Mouse (Mus musculus) neural tube, embryonic 12.5 days (tissue): ENCODE results near the gene Cblc. TPM values are rescaled to one million over a fixed set of nuclear protein-coding genes. Genes with fewer than 3 reads are reported as not detected.

Experiments
- ATAC-seq: fragments of 200-750 bp; cut with Nextera tagmentation; 2 replicates; pipeline ENCODE4 v1.8.0; 2017; ENCODE audit warnings: low read depth, mild to moderate bottlenecking, moderate TSS enrichment, moderate library complexity; ENCODE audit not compliant: low FRiP score
- H3K27ac ChIP-seq: fragments of 300-500 bp; sonication (generic); 2 replicates; pipeline ENCODE4 v1.5.1; 2016
- H3K27me3 ChIP-seq: fragments of 300-500 bp; sonication (generic); replicated peaks from 2 replicates; pipeline ENCODE4 v1.6.1; 2016; ENCODE audit warnings: mild to moderate bottlenecking
- H3K36me3 ChIP-seq: fragments of 300-500 bp; sonication (generic); 2 replicates; pipeline ENCODE4 v1.6.1; 2016; ENCODE audit warnings: mild to moderate bottlenecking
- H3K4me1 ChIP-seq: fragments of 300-500 bp; sonication (generic); 2 replicates; pipeline ENCODE4 v1.6.1; 2016
- H3K4me2 ChIP-seq: fragments of 300-500 bp; sonication (generic); replicated peaks from 2 replicates; pipeline ENCODE4 v1.6.1; 2016; ENCODE audit warnings: mild to moderate bottlenecking
- H3K4me3 ChIP-seq: fragments of 300-500 bp; sonication (generic); 2 replicates; pipeline ENCODE4 v1.5.1; 2016
- H3K9ac ChIP-seq: fragments of 300-500 bp; sonication (generic); 2 replicates; pipeline ENCODE4 v1.6.1; 2016; ENCODE audit warnings: mild to moderate bottlenecking
- H3K9me3 ChIP-seq: fragments of 300-500 bp; sonication (generic); 2 replicates; pipeline ENCODE4 v1.6.1; 2016; ENCODE audit warnings: mild to moderate bottlenecking
- WGBS: fragments of 180-500 bp; shearing (Covaris S2); methylation state at CpG from one replicate; pipeline ENCODE4 v1.1.7; 2016; 5-methylcytosine and 5-hydroxymethylcytosine counted together
- polyA plus RNA-seq: library from polyadenylated mRNA; unstranded; fragments of >200 nt; fragmentation: Nextera tagmentation; extraction: Ambion mirVana; gene quantifications from 2 replicates; pipeline ENCODE4 v1.2.1, GENCODE M21; 2016

Gene Cblc
- polyA plus RNA-seq, 1 experiment from 2014 or later: 0.87 TPM

DNA sequence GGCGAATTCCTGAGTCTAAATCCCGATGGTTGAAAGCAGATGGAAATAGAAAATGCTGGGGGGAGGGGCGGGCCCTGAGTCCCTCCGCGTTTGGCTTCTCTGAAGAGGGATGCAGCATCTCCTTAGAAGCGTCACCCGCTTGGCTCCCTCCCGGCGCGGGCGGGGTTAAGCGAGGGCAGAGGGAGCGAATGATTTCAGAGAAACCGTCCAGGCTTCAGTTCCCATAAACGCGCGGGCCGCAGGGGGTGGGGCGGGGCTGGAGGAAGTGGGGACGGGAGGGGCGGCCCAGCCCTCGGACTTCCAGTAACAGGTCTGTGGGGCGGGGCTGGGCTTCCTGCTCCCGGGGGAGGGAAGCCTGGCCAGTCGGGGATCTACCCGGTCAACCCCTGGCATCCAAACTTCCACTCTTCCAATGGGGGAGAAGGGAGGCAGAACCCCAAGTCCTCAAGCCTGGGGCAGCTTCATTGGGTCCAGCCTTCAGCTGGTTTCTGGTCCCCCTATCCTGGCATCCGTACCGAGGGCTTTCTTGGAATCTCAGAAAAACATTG, 19.7 kb upstream of the Cblc start:
- 2% methylated on average over 28 of the region's 28 CpGs for WGBS
- Histone ChIP-seq H3K27me3 (peaks cover 42% of the 10 kb centered on the region), H3K27ac (no peak overlapping the region), H3K9ac (no peak overlapping the region), H3K36me3 (no peaks in the 10 kb centered on the region), H3K4me1 (peaks cover 21% of the 10 kb centered on the region), H3K4me3 (peak overlapping the region; percentile 35), H3K9me3 (0 out of 2 replicates have a peak, but pooled peaks cover 6% of the 10 kb centered on the region), H3K4me2 (peak overlapping the region; percentile 66)
- peak; percentile 46 for ATAC-seq

- ATAC-seq: peak; percentile 25; the same call in 1 of the 2 replicates
- Histone ChIP-seq H3K27me3 (peaks cover 43% of the 10 kb centered on the region), H3K9me3 (0 out of 2 replicates have a peak, but pooled peaks cover 6% of the 10 kb centered on the region), H3K27ac (no peak overlapping the region), H3K36me3 (no peaks in the 10 kb centered on the region), H3K4me2 (peak overlapping the region; percentile 66), H3K4me1 (peaks cover 27% of the 10 kb centered on the region), H3K9ac (no peak overlapping the region), H3K4me3 (peak overlapping the region; percentile 35)
- 26% methylated on average over 17 of the region's 17 CpGs for WGBS
These were observed 19.0 kb upstream of the Cblc start for GRCm38 (mm10) chr7:19815296-19816223.

- 81% methylated on average over 6 of the region's 6 CpGs for WGBS
- no peak overlapping the region for H3K4me3 ChIP-seq
These were observed 17.0 kb upstream of the Cblc start for GRCm38 (mm10) chr7:19813579-19814122.

DNA sequence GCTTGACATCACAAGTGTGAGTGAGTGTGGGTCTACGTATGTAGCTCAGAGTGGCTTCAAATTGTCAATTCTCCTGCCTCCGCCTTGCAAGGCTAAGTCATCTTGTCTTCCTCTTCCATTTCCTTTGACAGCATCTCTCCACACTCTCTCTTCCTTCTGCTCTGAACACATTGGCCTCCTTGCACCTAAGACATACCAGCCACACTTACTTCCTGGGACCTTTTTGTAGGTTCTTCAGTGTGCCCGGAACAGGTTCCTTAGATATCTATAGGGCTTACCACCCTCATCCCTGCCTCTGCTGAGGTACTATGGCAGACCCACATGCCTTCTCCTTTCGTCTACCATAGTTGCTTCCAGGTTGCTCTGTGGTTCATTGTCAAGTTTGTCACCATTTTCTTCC, 16.6 kb upstream of the Cblc start:
- Histone ChIP-seq H3K4me3 (no peak overlapping the region), H3K36me3 (no peaks in the 10 kb centered on the region), H3K9ac (no peak overlapping the region), H3K27ac (no peak overlapping the region), H3K4me2 (no peak overlapping the region), H3K27me3 (peaks cover 62% of the 10 kb centered on the region), H3K4me1 (peaks cover 27% of the 10 kb centered on the region), H3K9me3 (no peaks in the 10 kb centered on the region)
- 84% methylated on average over 4 of the region's 4 CpGs for WGBS
- no peak for ATAC-seq

More at GRCm38 (mm10) chr7:19813579-19814122, 17.0 kb upstream of the Cblc start:
- Histone ChIP-seq H3K4me2 (no peak overlapping the region), H3K4me1 (peaks cover 27% of the 10 kb centered on the region), H3K36me3 (no peaks in the 10 kb centered on the region), H3K9ac (no peak overlapping the region), H3K27ac (no peak overlapping the region), H3K9me3 (no peaks in the 10 kb centered on the region), H3K27me3 (peaks cover 60% of the 10 kb centered on the region)
- ATAC-seq: no peak

DNA sequence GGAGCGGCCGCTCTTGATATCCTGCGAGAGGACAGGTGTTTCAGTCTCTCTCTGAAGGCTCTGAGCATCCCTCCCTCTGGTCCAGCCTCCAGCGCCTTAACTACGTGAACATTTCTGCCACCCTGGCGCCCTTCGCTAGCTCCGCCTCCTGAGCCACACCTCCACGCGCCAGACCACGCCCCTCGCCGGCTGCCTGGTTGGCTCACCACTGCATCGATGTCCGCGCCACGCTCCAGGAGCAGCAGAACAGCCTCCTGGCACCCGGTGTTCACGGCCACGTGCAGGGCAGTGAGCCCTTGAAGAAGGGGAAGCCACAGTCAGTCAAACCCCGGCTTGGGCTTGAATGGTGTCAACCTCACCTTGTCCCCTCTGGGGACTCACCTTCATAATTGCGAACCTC, 14.5 kb upstream of the Cblc start:
- WGBS: 3% methylated on average over 22 of the region's 22 CpGs
- no peak overlapping the region for H3K9ac ChIP-seq
- H3K4me1 ChIP-seq: peaks cover 14% of the 10 kb centered on the region; the same call in 1 of the 2 replicates
- H3K9me3 ChIP-seq: no peaks in the 10 kb centered on the region
- H3K36me3 ChIP-seq: no peaks in the 10 kb centered on the region
- H3K4me3 ChIP-seq: 0 out of 2 replicates have a peak overlapping the region, but pooled peaks have one; percentile 3
- no peak overlapping the region for H3K27ac ChIP-seq
- H3K4me2 ChIP-seq: peak overlapping the region; percentile 49
- peaks cover 45% of the 10 kb centered on the region for H3K27me3 ChIP-seq
- no peak for ATAC-seq

GRCm38 (mm10) chr7:19809369-19809768, 12.8 kb upstream of the Cblc start:
- ATAC-seq: no peak
- H3K4me2 ChIP-seq: peak overlapping the region; percentile 48

GRCm38 (mm10) chr7:19806356-19806969, 9.9 kb upstream of the Cblc start:
- H3K9ac ChIP-seq: no peak overlapping the region
- WGBS: 84% methylated on average over 8 of the region's 8 CpGs
- H3K9me3 ChIP-seq: no peaks in the 10 kb centered on the region
- H3K36me3 ChIP-seq: no peaks in the 10 kb centered on the region
- peaks cover 8% of the 10 kb centered on the region; the same call in 1 of the 2 replicates for H3K4me1 ChIP-seq
- no peak for ATAC-seq
- no peak overlapping the region for H3K4me2 ChIP-seq
- H3K27me3 ChIP-seq: peaks cover 34% of the 10 kb centered on the region
- H3K27ac ChIP-seq: no peak overlapping the region
- H3K4me3 ChIP-seq: no peak overlapping the region

More at GRCm38 (mm10) chr7:19809369-19809768, 12.8 kb upstream of the Cblc start:
- Histone ChIP-seq H3K27ac (no peak overlapping the region), H3K27me3 (peaks cover 45% of the 10 kb centered on the region), H3K36me3 (no peaks in the 10 kb centered on the region), H3K9ac (peak overlapping the region; percentile 33; the same call in 1 of the 2 replicates), H3K9me3 (no peaks in the 10 kb centered on the region), H3K4me1 (peaks cover 9% of the 10 kb centered on the region; the same call in 1 of the 2 replicates), H3K4me3 (0 out of 2 replicates have a peak overlapping the region, but pooled peaks have one; percentile 3)
- WGBS: 4% methylated on average over 27 of the region's 27 CpGs

DNA sequence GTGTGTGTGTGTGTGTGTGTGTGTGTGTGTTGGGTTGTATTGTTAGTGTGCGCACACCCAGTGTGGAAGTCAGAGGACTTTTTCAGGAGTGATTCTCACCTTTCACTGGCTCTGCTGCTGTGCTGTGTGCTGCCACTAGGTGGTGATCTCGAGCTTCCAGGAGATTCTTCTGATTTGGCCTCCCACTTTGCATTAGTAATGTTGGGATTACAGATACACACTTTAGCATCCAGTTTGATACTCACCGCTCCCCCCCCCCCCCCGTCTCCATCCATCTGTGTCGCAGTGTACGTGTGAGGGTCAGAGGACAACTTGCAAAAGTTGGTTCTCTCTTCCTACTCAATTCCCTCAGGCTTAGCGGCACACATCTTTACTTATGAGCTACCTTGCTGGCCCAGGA, 6.4 kb upstream of the Cblc start:
- Histone ChIP-seq H3K9me3 (no peaks in the 10 kb centered on the region), H3K4me3 (no peak overlapping the region), H3K27me3 (no peaks in the 10 kb centered on the region), H3K9ac (no peak overlapping the region), H3K4me2 (no peak overlapping the region), H3K27ac (no peak overlapping the region), H3K4me1 (no peaks in the 10 kb centered on the region), H3K36me3 (no peaks in the 10 kb centered on the region)
- ATAC-seq: no peak
- WGBS: 20% methylated on average over 7 of the region's 7 CpGs

DNA sequence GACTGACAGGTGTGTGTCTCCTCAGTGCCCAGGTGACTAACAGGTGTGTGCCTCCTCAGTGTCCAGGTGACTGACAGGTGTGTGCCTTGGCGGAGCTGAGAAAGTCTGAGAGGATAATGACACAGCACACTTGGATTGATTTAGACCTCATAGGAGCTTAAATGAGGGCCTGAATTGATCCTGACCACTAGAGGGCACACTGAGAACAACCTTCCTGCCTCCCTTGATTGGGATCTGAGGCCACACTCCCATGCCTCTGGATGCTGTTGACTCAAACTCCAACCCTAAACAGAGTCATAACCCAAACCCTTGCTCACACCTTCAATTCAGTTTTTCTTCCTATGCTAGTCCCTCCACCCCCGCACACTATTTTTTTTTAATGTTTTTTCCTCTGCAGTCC, 4.2 kb upstream of the Cblc start:
- Histone ChIP-seq H3K27ac (no peak overlapping the region), H3K4me1 (no peaks in the 10 kb centered on the region), H3K4me2 (no peak overlapping the region), H3K27me3 (peaks cover 17% of the 10 kb centered on the region), H3K9me3 (no peaks in the 10 kb centered on the region), H3K4me3 (no peak overlapping the region), H3K9ac (no peak overlapping the region), H3K36me3 (no peaks in the 10 kb centered on the region)
- ATAC-seq: no peak
- 24% methylated on average over 2 of the region's 2 CpGs for WGBS

- no peak for ATAC-seq
- H3K9ac ChIP-seq: no peak overlapping the region
- no peaks in the 10 kb centered on the region for H3K9me3 ChIP-seq
- WGBS: 9% methylated on average over 18 of the region's 18 CpGs
- H3K4me3 ChIP-seq: no peak overlapping the region
- H3K4me1 ChIP-seq: no peaks in the 10 kb centered on the region
- no peaks in the 10 kb centered on the region for H3K36me3 ChIP-seq
- H3K27ac ChIP-seq: no peak overlapping the region
- H3K4me2 ChIP-seq: no peak overlapping the region
- H3K27me3 ChIP-seq: peaks cover 25% of the 10 kb centered on the region
These were observed 355 bp downstream of the Cblc start for GRCm38 (mm10) chr7:19796254-19796653.

DNA sequence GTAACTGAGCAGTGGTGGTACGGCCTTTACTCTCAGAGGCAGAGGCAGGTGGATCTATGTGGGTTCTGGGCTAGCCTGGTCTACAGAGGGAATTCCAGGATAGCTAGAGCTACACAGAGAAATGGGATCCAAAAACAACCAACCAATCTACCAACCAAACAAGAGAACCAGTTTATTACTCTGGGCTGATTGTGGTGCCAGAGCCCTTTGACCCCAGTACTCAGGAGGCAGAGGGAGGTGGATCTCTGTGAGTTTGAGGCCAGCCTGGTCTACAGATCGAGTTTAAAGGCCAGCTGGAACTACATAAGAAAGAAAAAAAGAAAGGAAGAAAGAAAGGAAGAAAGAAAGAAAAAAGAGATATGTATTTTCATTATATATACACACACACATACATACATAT, 1.4 kb downstream of the Cblc start:
- no peaks in the 10 kb centered on the region for H3K4me1 ChIP-seq
- H3K4me2 ChIP-seq: no peak overlapping the region
- no peak overlapping the region for H3K27ac ChIP-seq
- peaks cover 25% of the 10 kb centered on the region for H3K27me3 ChIP-seq
- ATAC-seq: no peak
- H3K4me3 ChIP-seq: no peak overlapping the region
- H3K9me3 ChIP-seq: no peaks in the 10 kb centered on the region
- no peak overlapping the region for H3K9ac ChIP-seq
- H3K36me3 ChIP-seq: no peaks in the 10 kb centered on the region
- WGBS: 59% methylated on average over 2 of the region's 2 CpGs
